Mouse (Mus musculus): ENCODE results near the gene Brms1. TPM values are rescaled to one million over a fixed set of nuclear protein-coding genes. Genes with fewer than 3 reads are reported as not detected.

The Brms1 gene
- polyA plus RNA-seq, 1 experiment from 2014 or later, result 47.5 TPM

GRCm38 (mm10) chr19:5023621-5024479, 17.3 kb upstream of the Brms1 start, which contains the start of gene Slc29a2:
TSS of gene Slc29a2 (plus strand) at chr19:5023860.
- ATAC-seq (replicated peaks; ENCODE audit: insufficient number of reproducible peaks, low FRiP score, low TSS enrichment, low read depth) (peak; percentile 93), DNase-seq (ENCODE audit: low spot score) (peak; percentile 97)
- Histone ChIP-seq H3K27ac (replicated peaks; ENCODE audit: low read depth, low read length) (peak within 1 kb of the TSS; percentile 47), H3K4me3 (ENCODE audit: low read depth, low read length) (peak within 1 kb of the TSS; percentile 64), H3K4me1 (ENCODE audit: control insufficient read depth, insufficient read depth, low read length) (no peaks in the 10 kb centered on the region), H3K4me2 (ENCODE audit: low read depth, low read length) (peak within 1 kb of the TSS; percentile 81), H3K36me3 (replicated peaks; ENCODE audit: control insufficient read depth, insufficient read depth, low read depth, low read length) (no peaks in the 10 kb centered on the region), H3K27me3 (ENCODE audit: control insufficient read depth, insufficient read depth, low read length) (no peaks in the 10 kb centered on the region), H3K9ac (replicated peaks; ENCODE audit: low read length) (peak within 1 kb of the TSS; percentile 59), H3K9me3 (replicated peaks; ENCODE audit: control insufficient read depth, low read length) (no peaks in the 10 kb centered on the region)
- under 1% methylated on average over 62 of the region's 62 CpGs for WGBS

- no peaks in the 10 kb centered on the region for H3K9me3 ChIP-seq (replicated peaks; ENCODE audit: control insufficient read depth, low read length)
- no peaks in the 10 kb centered on the region for H3K36me3 ChIP-seq (replicated peaks; ENCODE audit: control insufficient read depth, insufficient read depth, low read depth, low read length)
- H3K9ac ChIP-seq (replicated peaks; ENCODE audit: low read length), result no peak overlapping the region
- no peak overlapping the region for H3K27ac ChIP-seq (replicated peaks; ENCODE audit: low read depth, low read length)
- H3K27me3 ChIP-seq (ENCODE audit: control insufficient read depth, insufficient read depth, low read length), result no peaks in the 10 kb centered on the region
- no peak for DNase-seq (ENCODE audit: low spot score)
- H3K4me2 ChIP-seq (ENCODE audit: low read depth, low read length), result no peak overlapping the region
- no peaks in the 10 kb centered on the region for H3K4me1 ChIP-seq (ENCODE audit: control insufficient read depth, insufficient read depth, low read length)
- no peak overlapping the region for H3K4me3 ChIP-seq (ENCODE audit: low read depth, low read length)
- WGBS, result 86% methylated on average over 8 of the region's 8 CpGs
- no peak for ATAC-seq (replicated peaks; ENCODE audit: insufficient number of reproducible peaks, low FRiP score, low TSS enrichment, low read depth)
These were observed 15.0 kb upstream of the Brms1 start for GRCm38 (mm10) chr19:5026111-5026510.

GRCm38 (mm10) chr19:5032686-5033085, 8.5 kb upstream of the Brms1 start:
- Histone ChIP-seq H3K4me3 (ENCODE audit: low read depth, low read length) (no peak overlapping the region), H3K4me2 (ENCODE audit: low read depth, low read length) (no peak overlapping the region), H3K27ac (replicated peaks; ENCODE audit: low read depth, low read length) (no peak overlapping the region), H3K27me3 (ENCODE audit: control insufficient read depth, insufficient read depth, low read length) (no peaks in the 10 kb centered on the region), H3K36me3 (replicated peaks; ENCODE audit: control insufficient read depth, insufficient read depth, low read depth, low read length) (no peaks in the 10 kb centered on the region), H3K4me1 (ENCODE audit: control insufficient read depth, insufficient read depth, low read length) (no peaks in the 10 kb centered on the region), H3K9me3 (replicated peaks; ENCODE audit: control insufficient read depth, low read length) (no peaks in the 10 kb centered on the region), H3K9ac (replicated peaks; ENCODE audit: low read length) (no peak overlapping the region)
- WGBS, result 83% methylated on average over 3 of the region's 3 CpGs
- DNase-seq (ENCODE audit: low spot score) (no peak), ATAC-seq (replicated peaks; ENCODE audit: insufficient number of reproducible peaks, low FRiP score, low TSS enrichment, low read depth) (no peak)

- ATAC-seq (replicated peaks; ENCODE audit: insufficient number of reproducible peaks, low FRiP score, low TSS enrichment, low read depth), result no peak
- 79% methylated on average over 4 of the region's 4 CpGs for WGBS
- Histone ChIP-seq H3K4me3 (ENCODE audit: low read depth, low read length) (no peak overlapping the region), H3K9ac (replicated peaks; ENCODE audit: low read length) (no peak overlapping the region), H3K36me3 (replicated peaks; ENCODE audit: control insufficient read depth, insufficient read depth, low read depth, low read length) (no peaks in the 10 kb centered on the region), H3K4me1 (ENCODE audit: control insufficient read depth, insufficient read depth, low read length) (peaks cover 6% of the 10 kb centered on the region), H3K27me3 (ENCODE audit: control insufficient read depth, insufficient read depth, low read length) (no peaks in the 10 kb centered on the region), H3K4me2 (ENCODE audit: low read depth, low read length) (no peak overlapping the region), H3K9me3 (replicated peaks; ENCODE audit: control insufficient read depth, low read length) (no peaks in the 10 kb centered on the region), H3K27ac (replicated peaks; ENCODE audit: low read depth, low read length) (no peak overlapping the region)
- no peak for DNase-seq (ENCODE audit: low spot score)
These were observed 4.6 kb upstream of the Brms1 start for GRCm38 (mm10) chr19:5036577-5036976.

- H3K36me3 ChIP-seq (replicated peaks; ENCODE audit: control insufficient read depth, insufficient read depth, low read depth, low read length), result no peaks in the 10 kb centered on the region
- WGBS, result 6% methylated on average over 32 of the region's 32 CpGs
- peak overlapping the region; percentile 72 for H3K4me3 ChIP-seq (ENCODE audit: low read depth, low read length)
These were observed 3.2 kb upstream of the Brms1 start for GRCm38 (mm10) chr19:5037678-5038571.

GRCm38 (mm10) chr19:5038709-5039156, 2.4 kb upstream of the Brms1 start, which contains the start of the genes B4gat1 and AC124502.3:
TSS of gene B4gat1 (plus strand) at chr19:5038826.
TSS of gene AC124502.3 (plus strand) at chr19:5038891.
- peak within 1 kb of the TSS; percentile 76 for H3K27ac ChIP-seq (replicated peaks; ENCODE audit: low read depth, low read length)
- no peaks in the 10 kb centered on the region for H3K36me3 ChIP-seq (replicated peaks; ENCODE audit: control insufficient read depth, insufficient read depth, low read depth, low read length)
- DNase-seq (ENCODE audit: low spot score) (peak; percentile 95), ATAC-seq (replicated peaks; ENCODE audit: insufficient number of reproducible peaks, low FRiP score, low TSS enrichment, low read depth) (peak; percentile 64)
- H3K27me3 ChIP-seq (ENCODE audit: control insufficient read depth, insufficient read depth, low read length), result no peaks in the 10 kb centered on the region
- under 1% methylated on average over 40 of the region's 44 CpGs for WGBS
- peak within 1 kb of the TSS; percentile 98 for H3K4me2 ChIP-seq (ENCODE audit: low read depth, low read length)
- no peaks in the 10 kb centered on the region for H3K9me3 ChIP-seq (replicated peaks; ENCODE audit: control insufficient read depth, low read length)
- H3K4me1 ChIP-seq (ENCODE audit: control insufficient read depth, insufficient read depth, low read length), result peaks cover 6% of the 10 kb centered on the region
- H3K4me3 ChIP-seq (ENCODE audit: low read depth, low read length), result peak within 1 kb of the TSS; percentile 72
- peak within 1 kb of the TSS; percentile 83 for H3K9ac ChIP-seq (replicated peaks; ENCODE audit: low read length)

More at GRCm38 (mm10) chr19:5037678-5038571, 3.2 kb upstream of the Brms1 start:
- Histone ChIP-seq H3K4me1 (ENCODE audit: control insufficient read depth, insufficient read depth, low read length) (peaks cover 6% of the 10 kb centered on the region), H3K27me3 (ENCODE audit: control insufficient read depth, insufficient read depth, low read length) (no peaks in the 10 kb centered on the region), H3K27ac (replicated peaks; ENCODE audit: low read depth, low read length) (peak overlapping the region; percentile 76), H3K9me3 (replicated peaks; ENCODE audit: control insufficient read depth, low read length) (no peaks in the 10 kb centered on the region), H3K4me2 (ENCODE audit: low read depth, low read length) (peak overlapping the region; percentile 98), H3K9ac (replicated peaks; ENCODE audit: low read length) (peak overlapping the region; percentile 83)
- peak; percentile 90 for DNase-seq (ENCODE audit: low spot score)
- peak; percentile 33; the same call in 1 of the 2 replicates for ATAC-seq (replicated peaks; ENCODE audit: insufficient number of reproducible peaks, low FRiP score, low TSS enrichment, low read depth)

GRCm38 (mm10) chr19:5039301-5040114, 1.6 kb upstream of the Brms1 start:
- ATAC-seq (replicated peaks; ENCODE audit: insufficient number of reproducible peaks, low FRiP score, low TSS enrichment, low read depth) (peak; percentile 21; the same call in 1 of the 2 replicates), DNase-seq (ENCODE audit: low spot score) (no peak)
- Histone ChIP-seq H3K27ac (replicated peaks; ENCODE audit: low read depth, low read length) (no peak overlapping the region), H3K27me3 (ENCODE audit: control insufficient read depth, insufficient read depth, low read length) (no peaks in the 10 kb centered on the region), H3K4me2 (ENCODE audit: low read depth, low read length) (peak overlapping the region; percentile 98), H3K9ac (replicated peaks; ENCODE audit: low read length) (peak overlapping the region; percentile 83), H3K36me3 (replicated peaks; ENCODE audit: control insufficient read depth, insufficient read depth, low read depth, low read length) (no peaks in the 10 kb centered on the region), H3K9me3 (replicated peaks; ENCODE audit: control insufficient read depth, low read length) (no peaks in the 10 kb centered on the region), H3K4me3 (ENCODE audit: low read depth, low read length) (peak overlapping the region; percentile 72), H3K4me1 (ENCODE audit: control insufficient read depth, insufficient read depth, low read length) (peaks cover 6% of the 10 kb centered on the region)
- WGBS, result 12% methylated on average over 41 of the region's 41 CpGs

Measured in embryonic facial prominence, embryonic 11.5 days (tissue).